Mouse (Mus musculus) layer of hippocampus, postnatal 36 days (tissue): ENCODE results near the gene Fam136a. TPM values are rescaled to one million over a fixed set of nuclear protein-coding genes. Genes with fewer than 3 reads are reported as not detected.
"Not testable (repeated sequence)": the region's sequence is repeated elsewhere in the genome, so short reads cannot be mapped to it uniquely, and the experiment has no call there.

Source experiments
- DNase-seq, 2 experiments: peaks; one replicate each; pipeline ENCODE4 v3.0.0; 2022
- total RNA-seq, 2 experiments: library from RNA; stranded (reverse); gene quantifications; 2 replicates each; pipeline ENCODE4 v1.2.3; 2021

Gene Fam136a
- total RNA-seq, 2 experiments from 2014 or later = 32.8 TPM

DNA sequence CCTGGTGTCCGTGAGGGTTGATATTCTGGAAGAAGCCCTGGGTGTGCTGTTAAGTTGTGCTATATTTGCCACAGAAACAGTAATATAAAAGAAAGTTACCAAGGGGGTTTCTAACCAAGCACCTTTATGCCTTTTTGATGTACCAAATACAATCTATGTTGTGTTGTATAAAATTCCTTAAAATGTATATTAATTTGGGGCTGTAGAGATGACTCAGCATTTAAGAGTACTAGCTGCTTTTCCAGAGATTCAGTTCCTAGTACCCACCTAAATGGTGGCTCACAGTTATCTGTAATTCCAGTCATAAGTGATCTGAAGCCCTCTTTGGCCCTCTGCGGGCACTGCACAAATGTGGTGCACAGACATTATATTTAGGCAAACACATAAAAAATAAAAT is 1.4 kb downstream of the Fam136a start:
- DNase-seq = no peak

DNA sequence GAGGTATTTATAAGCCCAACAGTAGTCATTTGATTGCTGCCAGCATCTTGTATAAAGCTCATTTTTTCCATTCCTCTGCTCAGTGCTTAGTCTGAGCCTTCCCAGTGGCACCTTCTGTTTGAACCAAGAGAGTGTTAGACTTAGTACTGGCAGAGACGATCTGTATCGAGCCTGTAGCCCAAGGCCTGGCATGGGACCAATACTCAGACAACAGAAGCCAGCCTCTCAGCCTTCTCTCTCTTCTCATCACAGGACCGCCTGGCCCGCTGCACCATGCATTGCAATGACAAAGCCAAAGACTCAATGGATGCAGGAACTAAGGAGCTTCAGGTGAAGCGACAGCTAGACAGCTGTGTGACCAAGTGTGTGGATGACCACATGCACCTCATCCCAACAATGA is 3.0 kb downstream of the Fam136a start:
- no peak for DNase-seq

DNA sequence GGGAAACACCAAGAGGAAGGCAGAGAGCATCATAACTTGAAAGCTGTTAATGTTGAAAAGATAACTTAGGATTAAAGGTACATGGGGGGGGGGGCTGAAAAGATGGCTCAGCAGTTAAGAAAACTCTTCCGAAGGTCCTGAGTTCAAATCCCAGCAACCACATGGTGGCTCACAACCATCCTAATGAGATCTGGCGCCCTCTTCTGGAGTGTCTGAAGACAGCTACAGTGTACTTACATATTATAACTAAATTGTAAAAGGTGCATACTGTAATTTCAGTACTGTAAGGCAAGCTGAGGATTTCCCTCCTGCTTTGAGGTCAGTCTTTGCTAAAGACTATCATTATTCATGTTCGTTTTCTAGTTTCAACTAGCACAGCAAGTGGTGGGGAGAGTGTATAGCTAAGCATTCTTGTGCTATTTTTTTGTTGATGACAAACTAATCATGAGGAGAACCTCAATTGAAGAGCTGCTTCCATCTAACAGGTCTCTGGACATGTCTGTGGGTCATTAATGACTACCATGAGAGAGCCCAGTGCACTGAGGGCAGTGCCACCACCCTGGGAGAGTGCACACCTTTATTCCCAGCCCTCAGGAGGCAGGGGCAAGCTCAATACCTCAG is 4.8 kb downstream of the Fam136a start:
- no peak for DNase-seq

DNA sequence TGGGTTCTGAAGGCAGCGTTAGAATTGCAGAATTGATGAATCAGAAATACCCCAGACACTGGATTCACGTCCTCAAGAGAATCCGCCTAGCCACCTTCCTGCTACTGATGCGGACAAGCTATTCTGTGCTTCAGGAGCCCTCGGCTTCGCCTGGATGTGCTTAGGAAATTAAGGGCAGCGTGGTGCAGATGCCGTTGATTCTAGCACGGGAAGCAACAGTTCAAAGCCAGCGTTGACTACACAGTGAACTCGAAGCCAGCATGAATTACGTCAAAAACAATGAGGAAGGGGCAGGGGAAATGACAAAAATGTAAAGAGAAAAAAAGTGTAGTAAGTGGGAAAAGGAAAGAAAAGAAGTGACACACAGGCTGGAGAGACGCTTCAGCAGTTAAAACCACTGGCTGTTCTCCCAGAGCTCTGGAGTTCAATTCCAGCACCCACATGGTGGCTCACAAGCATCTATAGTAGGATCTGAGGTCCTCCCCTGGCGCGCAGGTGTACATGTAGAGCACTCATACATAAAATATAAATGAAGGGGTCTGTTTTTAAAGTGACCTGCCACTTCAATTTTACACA is 5.4 kb downstream of the Fam136a start, which contains the start of gene Snrpg:
TSS of gene Snrpg (plus strand) at position 541 of the 576 bp plus-strand sequence.
- no peak for DNase-seq

DNA sequence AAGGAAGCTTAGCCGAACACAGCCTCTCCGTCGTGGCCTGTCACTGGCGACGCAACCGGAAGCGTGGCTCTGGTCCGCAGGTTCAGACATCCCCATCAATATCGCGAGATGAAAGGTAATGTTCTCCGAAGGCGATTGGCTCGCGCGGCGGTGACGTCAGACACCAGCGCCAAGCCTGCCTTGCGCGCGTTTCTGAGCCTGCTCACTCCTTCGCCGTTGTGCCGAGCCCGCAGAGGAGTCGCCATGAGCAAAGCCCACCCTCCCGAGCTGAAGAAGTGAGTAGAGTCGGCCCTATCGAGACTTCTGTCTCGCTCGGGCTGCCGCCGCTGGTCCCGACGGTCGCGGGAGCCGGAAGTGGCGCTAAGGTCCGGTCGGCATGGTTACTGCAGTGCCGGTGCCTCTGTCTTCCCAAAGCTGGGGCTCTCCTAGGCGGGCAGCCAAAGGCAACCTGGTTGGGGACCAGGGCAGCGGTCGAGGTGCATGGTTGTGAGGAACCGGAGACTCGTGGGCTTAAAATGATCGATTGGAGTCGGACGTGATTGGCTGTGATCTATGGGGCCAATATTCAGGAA is 6.0 kb downstream of the Fam136a start:
- peak; percentile 96 to 97 for DNase-seq

DNA sequence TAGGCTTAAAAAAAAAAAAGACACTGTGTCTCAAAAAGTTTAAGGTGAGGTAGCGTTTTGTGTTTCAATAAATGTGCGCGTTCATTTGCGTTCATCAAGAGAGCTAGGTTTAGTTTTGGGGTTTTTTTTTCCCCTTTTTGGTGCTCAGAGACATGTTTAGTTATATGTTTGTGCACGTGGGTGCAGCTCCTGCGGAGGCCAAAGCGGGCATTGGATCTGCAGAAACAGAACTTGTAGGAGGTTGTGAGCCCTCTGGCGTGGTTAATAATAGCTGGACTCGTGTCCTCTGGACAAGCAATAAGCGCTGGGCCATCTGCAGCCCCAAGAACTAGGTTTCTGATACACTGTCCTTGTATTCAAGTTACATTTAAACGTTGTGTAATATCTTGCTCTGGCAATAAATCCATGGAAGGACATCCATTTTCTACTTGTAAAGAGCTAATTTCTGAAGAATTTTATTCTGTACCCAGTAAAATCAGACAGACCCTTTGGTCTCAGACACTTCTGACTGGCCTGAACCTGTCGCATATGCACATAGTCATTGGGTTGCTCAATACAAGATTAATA is 6.6 kb downstream of the Fam136a start:
- DNase-seq = no peak

DNA sequence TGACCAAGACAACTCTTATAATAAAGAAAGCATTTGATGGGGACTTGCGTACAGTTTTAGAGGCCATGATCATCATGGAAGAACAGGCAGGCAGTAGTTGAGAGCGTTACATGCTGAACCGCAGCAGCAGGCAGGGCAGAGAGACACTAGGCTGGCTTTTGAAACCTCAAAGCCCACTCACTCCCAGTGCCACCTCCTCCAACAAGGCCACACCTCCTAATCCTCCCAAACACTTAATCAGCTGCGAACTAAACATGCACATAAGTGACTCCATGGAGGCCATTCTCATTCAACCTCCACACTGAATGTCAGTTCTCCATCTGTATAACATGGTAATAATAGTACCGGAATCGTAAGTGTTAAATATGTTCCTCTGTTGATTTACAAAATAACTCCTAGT is 8.1 kb downstream of the Fam136a start:
- no peak for DNase-seq

DNA sequence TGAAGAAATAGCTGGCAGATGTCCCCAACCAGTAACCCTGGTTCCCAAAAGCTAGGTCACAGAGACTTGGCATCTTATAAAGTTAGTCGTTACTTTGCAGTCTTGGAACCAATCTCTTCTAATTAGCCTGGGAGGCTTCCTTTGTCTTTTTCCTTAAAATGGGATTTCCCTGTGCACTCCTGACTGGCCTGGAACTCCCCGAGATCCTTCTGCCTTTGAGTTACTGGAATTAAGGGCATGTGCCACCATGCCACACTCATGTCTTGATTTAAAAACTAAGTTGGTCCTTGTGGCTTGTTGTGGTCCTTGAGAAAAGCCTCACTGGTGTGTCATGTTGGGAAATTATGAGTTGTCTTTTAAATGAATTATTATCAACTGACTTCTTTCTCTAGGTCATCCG is 12.9 kb downstream of the Fam136a start:
- no peak for DNase-seq

DNA sequence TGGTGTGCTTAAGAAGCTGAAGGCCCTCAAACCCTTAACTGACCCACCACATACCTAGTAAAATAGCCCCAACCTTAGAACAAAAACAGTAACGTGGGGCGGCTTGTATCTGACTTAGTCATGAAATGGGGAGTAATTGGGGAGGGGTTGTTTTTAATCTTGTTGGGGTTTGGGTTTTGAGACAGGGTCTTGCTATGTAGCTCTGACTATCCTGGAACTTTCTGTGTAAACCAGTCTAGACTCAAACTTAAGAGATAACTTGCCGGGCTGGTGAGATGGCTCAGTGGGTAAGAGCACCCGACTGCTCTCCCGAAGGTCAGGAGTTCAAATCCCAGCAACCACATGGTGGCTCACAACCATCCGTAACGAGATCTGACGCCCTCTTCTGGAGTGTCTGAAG is 14.7 kb downstream of the Fam136a start:
- not testable (repeated sequence) for DNase-seq

DNA sequence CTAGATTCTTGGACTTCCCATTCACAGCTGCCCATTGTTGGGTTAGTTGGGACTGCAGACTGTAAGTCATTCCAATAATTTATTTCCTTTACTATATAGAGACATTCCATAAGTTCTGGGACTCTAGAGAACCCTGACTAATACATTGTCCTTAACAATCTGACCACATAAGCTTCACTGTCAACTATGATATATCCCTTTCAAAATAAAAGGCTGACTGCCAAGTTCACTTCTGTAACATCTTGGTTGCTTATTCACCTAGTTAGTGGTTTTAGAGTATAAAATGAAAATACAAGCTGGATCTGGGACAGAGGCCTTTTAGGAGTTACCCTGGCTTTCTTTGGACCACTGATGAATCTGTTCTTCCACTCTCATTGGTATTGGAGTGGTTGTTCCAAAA is 17.1 kb downstream of the Fam136a start:
- DNase-seq = no peak

DNA sequence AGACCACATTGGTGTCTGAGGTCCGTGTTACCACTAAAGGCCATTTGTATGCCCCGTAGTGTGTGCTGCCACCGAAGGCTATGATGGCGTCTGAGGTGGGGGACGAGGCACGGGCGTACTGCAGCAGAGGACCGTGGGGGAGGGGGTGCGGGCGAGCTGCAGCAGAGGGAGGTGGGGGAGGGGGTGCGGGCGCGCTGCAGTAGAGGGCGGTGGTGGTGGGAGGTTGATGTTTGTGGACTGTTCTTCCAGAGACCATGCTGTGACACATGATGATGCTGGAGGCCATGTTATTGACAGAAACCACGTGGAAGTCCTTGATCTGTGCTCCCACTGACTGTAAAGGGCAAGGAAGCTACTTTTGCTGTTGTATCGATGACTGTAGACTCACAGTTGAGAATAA is 17.9 kb downstream of the Fam136a start:
- DNase-seq = no peak

DNA sequence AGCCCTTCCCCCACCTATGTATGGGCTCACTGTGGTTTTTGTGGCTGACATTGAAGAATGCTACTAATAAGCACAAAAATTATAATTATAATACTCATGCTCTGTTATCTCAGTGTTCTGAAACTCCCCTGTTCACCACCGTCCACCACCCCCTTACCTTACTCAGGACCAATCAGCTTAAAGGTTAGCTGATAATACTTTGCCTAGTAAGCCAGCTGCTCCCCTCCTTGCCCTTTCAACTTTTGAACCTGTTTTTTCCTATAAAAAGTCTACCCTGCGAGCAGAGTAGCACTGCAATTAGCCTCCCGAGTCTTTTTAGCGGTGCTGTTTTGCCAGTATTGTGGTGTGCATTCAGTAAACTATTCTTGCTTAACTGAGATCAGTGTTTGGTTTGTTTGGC is 19.2 kb downstream of the Fam136a start:
- no peak for DNase-seq

DNA sequence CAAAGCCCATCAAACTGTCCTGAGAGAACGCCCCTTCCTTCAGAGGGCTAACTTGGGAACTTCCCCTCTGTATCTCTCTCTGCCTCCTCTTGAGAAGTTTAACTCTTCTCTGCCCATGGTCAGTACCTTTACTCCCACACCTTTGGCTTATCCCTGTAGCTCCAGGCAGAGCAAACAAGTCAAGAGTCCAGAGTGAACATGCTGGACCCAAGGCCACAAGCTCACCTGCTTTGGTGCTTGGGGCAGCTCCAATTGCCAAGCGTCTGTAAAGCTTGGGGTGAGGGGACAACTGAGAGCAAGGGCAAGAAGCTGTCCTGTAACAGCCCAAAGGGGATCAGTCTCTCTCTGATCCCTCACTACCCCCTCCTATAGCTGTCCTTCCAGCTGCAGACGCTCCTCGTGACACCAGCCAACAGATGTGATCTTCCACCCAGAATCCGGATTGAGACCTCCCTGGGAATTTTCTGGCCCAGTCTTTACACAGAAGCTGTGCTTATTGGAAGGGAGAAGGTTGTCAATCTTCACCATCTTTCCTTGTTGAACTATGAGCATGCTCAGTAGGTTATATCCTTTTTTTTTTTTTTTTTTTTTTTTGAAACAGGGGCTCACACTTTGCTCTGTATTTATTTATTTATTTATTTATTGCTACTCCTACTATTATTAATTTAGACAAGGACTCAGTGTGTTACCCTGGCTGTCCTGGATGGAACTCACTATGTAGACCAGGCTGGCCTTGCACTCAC is 20.1 kb downstream of the Fam136a start:
- DNase-seq = no peak

DNA sequence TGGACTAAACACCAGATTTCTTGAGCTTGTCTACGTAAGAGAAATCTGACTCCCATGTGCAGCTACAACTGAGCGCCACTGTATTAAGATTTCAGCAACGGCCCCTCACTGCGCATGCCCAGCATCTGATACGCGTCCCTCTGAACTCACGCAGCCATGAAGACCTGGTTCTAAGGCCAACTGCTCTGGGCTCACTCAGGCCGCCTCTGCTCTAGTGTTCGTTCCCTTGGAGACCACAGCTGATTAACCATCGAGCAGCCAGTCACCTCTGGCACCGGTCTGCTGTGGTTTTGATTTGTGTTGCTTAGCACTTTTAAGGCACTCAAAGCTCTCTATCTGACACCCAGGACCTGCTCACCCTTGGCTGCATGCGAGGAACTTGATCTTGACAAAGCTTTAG is 21.9 kb downstream of the Fam136a start:
- DNase-seq = no peak

DNA sequence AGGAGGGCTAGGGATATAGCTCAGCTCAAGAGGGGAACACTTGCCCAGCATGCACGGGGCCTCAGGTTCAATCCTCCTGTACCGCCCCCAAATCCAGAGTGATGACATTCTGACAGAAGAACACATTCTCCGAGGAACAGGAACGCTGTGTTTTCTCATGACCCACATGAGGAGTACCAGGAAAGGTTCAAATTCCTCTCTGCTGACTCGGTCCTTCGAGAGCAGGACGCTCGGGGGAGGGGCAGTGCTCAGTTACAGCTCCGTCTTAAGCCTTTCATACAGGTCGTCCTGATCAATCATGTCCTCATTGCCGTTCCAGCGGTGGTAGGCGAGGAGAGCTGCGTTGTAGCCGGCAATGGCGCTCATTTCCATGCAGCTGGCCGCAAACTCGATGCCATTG is 23.0 kb downstream of the Fam136a start:
- DNase-seq = no peak

DNA sequence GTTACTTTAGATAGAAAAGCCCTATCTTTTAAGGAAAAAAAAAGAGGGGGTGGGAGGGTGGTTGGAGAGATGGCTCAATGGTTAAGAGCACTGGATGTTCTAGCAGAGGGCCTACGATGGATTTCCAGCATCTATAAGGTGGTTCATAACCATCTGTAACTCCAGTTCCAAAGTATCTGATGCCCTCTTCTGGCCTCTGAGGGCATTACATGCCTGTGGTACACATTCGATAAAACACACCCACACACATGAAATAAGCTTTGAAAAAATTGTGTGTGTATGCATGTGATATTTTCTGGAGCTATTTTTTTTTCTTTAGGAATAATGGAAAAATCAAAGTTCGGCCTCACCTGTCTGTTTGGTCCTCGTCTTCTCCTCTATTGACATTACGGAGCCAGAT is 25.9 kb downstream of the Fam136a start:
- DNase-seq = no peak

DNA sequence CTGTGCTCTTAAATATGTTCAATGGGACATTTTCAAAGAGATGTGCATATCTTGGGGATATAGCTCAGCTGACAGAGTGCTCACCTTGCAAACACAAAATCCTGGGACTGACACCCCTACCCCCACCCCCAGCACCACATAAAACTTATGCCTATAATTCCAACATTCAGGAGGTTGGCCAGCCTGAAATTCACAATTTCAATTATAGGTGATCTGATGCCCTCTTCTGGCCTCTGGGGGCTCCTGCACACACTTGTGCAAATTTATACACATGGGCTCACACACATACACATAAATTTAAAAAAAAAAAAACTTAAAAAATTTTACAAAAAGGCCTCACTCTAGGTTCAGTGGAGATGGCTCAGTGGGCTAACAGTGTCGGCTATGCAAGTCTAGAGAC is 27.7 kb downstream of the Fam136a start:
- no peak for DNase-seq

DNA sequence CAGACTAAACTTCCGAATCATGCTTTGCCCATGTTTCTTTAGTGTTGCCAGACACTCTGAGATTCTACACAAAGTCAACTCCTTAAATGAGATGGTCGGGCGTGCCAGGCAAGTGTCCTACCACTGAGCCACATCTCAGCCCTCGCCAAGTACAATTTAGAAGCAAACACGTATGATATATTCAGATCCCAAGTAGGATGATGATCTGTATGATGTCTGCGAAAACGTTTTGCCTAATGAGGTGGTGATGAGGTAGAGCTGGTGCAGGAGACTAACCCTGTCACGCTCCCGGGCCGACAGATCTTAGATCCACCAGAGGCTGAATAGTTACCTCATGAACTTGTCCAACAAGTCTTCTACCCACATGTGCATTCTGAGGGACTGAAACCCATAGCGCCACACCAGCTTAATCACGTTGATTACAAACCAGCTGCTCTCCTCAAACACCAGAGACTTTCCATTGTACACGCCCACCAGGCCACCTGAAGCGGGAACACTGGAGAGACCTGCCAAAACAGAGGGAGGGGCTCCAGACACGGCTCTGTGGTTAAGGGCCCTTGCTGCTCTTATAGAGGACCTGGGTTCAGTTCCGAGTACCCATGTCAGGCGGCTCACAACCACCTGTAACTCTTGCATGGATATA is 28.8 kb downstream of the Fam136a start:
- DNase-seq = no peak

DNA sequence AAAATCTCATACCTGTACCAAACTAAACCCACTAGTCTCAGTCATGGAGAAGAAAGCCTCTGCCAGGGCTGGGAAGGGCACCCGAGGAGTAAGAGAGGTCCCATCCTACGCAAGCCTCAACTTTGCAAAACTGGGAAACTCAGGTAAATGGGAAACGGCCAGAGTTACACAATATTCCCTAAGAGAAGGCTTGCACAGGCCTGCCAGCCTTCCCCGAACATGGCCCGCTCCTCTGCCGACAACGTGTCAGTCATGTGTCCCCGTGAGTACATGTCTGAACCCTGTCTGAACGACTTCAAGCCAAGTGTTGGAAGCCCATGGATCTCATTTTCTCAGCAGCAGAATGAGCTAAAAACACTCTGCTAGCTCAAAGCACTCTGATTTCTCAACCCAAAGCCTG is 29.6 kb downstream of the Fam136a start:
- DNase-seq = no peak

DNA sequence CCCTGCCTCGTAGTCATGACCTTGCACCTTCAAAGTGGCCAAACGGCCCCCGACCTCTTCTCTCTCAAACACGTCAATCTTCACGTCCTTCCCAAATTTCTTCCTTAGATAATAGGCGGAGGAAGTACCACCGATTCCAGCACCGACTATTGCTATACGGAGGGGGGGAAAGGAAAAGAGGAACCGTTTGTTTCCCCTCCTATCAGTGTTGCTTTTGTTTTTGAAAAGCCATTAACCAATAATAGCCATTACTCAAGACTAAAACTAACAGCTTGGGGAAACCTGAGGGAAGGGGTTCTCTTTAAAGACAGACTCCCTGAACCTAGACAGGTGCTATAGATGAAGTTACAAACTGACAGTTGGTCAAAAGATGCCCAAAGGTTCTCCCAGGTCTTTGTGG is 30.5 kb downstream of the Fam136a start:
- DNase-seq = no peak

DNA sequence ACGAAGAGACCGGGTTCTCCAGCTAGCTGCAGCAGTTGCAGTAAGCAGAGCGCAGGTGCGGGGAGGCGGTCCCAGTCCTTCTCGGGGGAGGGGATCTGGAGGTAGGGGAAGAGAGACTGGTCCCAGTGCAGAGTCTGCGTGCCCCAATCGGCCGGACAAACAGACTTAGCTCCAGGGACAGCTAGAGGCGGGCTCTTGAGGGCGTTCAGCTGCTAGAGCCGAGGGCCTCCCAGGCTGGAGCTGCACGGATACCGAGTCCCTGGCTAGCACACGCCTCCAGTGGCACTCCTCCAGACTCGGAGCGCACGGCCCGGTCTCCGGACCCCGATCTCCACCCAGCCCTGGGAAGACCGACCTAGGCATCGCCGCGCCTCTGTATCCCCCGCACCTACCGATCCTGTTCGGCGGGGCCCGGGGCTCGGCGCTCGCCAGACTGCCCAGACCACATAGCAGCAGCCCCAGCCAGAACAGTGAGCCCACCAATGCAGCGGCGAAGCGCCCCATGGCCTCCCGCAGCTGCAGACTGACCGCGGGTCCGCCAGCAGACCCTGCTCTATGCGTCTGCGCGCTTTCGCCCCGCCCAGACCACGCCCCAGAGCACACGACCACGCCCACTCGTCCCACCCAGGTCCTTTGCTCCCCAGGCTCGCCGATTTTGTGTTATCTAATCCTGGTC is 31.3 kb downstream of the Fam136a start, which contains the start of gene Pcyox1:
TSS of gene Pcyox1 (minus strand) at position 574 of the 676 bp plus-strand sequence.
- peak; percentile 88 to 89 for DNase-seq
